In genomic region chr2:30587161-30587560, GRCm38 (mm10) we compare ENCODE assay signal across 9 mouse cellular contexts. TPM values are rescaled to one million over a fixed set of nuclear protein-coding genes. Genes with fewer than 3 reads are reported as not detected.
A peak's percentile ranks its signal among the peaks of the same experiment; 100 is the strongest.
DNase-seq lines count a peak whose midpoint lies in the region; ATAC-seq lines count a peak whose summit lies in the region.
"Had no signal": no experiment of that assay in that cellular context is flagged by ENCODE, and none has a peak within 500 bp of the region (broad histone marks: within the 10 kb centered on the region; RNA-seq: fewer than 3 reads in every experiment).

No protein-coding gene starts in this region.

- no peaks in the 10 kb centered on the region; the same call in 1 of the 2 replicates for H3K27me3 ChIP-seq in heart, embryonic 10.5 days (ENCODE audit: insufficient read depth, poor library complexity, severe bottlenecking)
- H3K27me3 ChIP-seq in forebrain, embryonic 14.5 days (replicated peaks; ENCODE audit: control insufficient read depth, insufficient read depth, low read length): no peaks in the 10 kb centered on the region
- no peaks in the 10 kb centered on the region for H3K27me3 ChIP-seq in limb, embryonic 13.5 days

- DNase-seq in heart, embryonic 10.5 days (ENCODE audit: low spot score): no peak
- no peak for DNase-seq in heart, adult 8-10 months (ENCODE audit: low spot score)
- peak; percentile 51 for DNase-seq in MN1 (ENCODE audit: low spot score)
- peak; percentile 52 for DNase-seq in forebrain, embryonic 14.5 days (ENCODE audit: low spot score)
- peak; percentile 18 for DNase-seq in spleen, adult 12 weeks (ENCODE audit: low spot score)
- no peak for DNase-seq in layer of hippocampus, postnatal 10 days (ENCODE audit: low spot score in 2 of 2)
- no peak for DNase-seq in adrenal gland, adult 8-10 months

- H3K9ac ChIP-seq in forebrain, embryonic 14.5 days (ENCODE audit: low read length): no peak overlapping the region
- H3K9ac ChIP-seq in limb, embryonic 13.5 days: no peak overlapping the region

- WGBS in heart, embryonic 10.5 days: 37% methylated on average over 8 of the region's 8 CpGs
- 19% methylated on average over 8 of the region's 8 CpGs for WGBS in forebrain, embryonic 14.5 days
- WGBS in limb, embryonic 13.5 days: 41% methylated on average over 8 of the region's 8 CpGs

- ATAC-seq in forebrain, embryonic 14.5 days: no peak
- ATAC-seq in limb, embryonic 13.5 days (ENCODE audit: low FRiP score, low read depth): no peak

- H3K4me3 ChIP-seq in heart, embryonic 10.5 days: no peak overlapping the region
- H3K4me3 ChIP-seq in forebrain, embryonic 14.5 days (ENCODE audit: low read depth, low read length): no peak overlapping the region
- H3K4me3 ChIP-seq in limb, embryonic 13.5 days: no peak overlapping the region
- H3K4me3 ChIP-seq: myocyte had no signal

- H3K9me3 ChIP-seq in heart, embryonic 10.5 days: no peaks in the 10 kb centered on the region
- no peaks in the 10 kb centered on the region; the same call in 1 of the 2 replicates for H3K9me3 ChIP-seq in forebrain, embryonic 14.5 days (replicated peaks; ENCODE audit: control insufficient read depth, low read length)
- H3K9me3 ChIP-seq in limb, embryonic 13.5 days: 0 out of 2 replicates have a peak, but pooled peaks cover 4% of the 10 kb centered on the region

- no peaks in the 10 kb centered on the region for H3K36me3 ChIP-seq in heart, embryonic 10.5 days
- H3K36me3 ChIP-seq in forebrain, embryonic 14.5 days (ENCODE audit: control insufficient read depth, insufficient read depth, low read length): no peaks in the 10 kb centered on the region
- H3K36me3 ChIP-seq in limb, embryonic 13.5 days: no peaks in the 10 kb centered on the region

- peaks cover 44% of the 10 kb centered on the region for H3K4me1 ChIP-seq in heart, embryonic 10.5 days
- no peaks in the 10 kb centered on the region; the same call in 1 of the 2 replicates for H3K4me1 ChIP-seq in forebrain, embryonic 14.5 days (ENCODE audit: control insufficient read depth, insufficient read depth, low read length)
- H3K4me1 ChIP-seq in limb, embryonic 13.5 days: peaks cover 25% of the 10 kb centered on the region

- peak overlapping the region; percentile 36 for H3K27ac ChIP-seq in heart, embryonic 10.5 days
- H3K27ac ChIP-seq in forebrain, embryonic 14.5 days (ENCODE audit: low read depth, low read length): no peak overlapping the region
- H3K27ac ChIP-seq in limb, embryonic 13.5 days: peak overlapping the region; percentile 10; the same call in 1 of the 2 replicates

- H3K4me2 ChIP-seq in forebrain, embryonic 14.5 days (ENCODE audit: low read length): no peak overlapping the region
- no peak overlapping the region for H3K4me2 ChIP-seq in limb, embryonic 13.5 days (replicated peaks)

RNA-seq across cellular contexts. Expression of gene Cstad, which starts 7.7 kb away (rescaled TPM):
- 1.2 and 1.4 TPM in 2 replicates for polyA plus RNA-seq in heart, embryonic 10.5 days (2016; fragmentation: Nextera tagmentation; extraction: Ambion mirVana)
- total RNA-seq in heart, adult 8-10 months (2022): 1 to 10 TPM in 3 of 4 experiments, under 1 TPM in 1; 0.69 to 2.3 (median 1.5) TPM
- 0.64 and 1.2 TPM in 2 replicates for polyA plus RNA-seq in forebrain, embryonic 14.5 days (2014; fragmentation: Nextera tagmentation; extraction: Ambion mirVana)
- polyA plus RNA-seq in limb, embryonic 13.5 days (2015; fragmentation: Nextera tagmentation; extraction: Ambion mirVana): 1.6 and 1.9 TPM in 2 replicates
- total RNA-seq in layer of hippocampus, postnatal 10 days (2021): 1 to 10 TPM; 4.0 to 6.5 TPM
- total RNA-seq in adrenal gland, adult 8-10 months (2022): 1 to 10 TPM in 3 of 4 experiments, under 1 TPM in 1; 0.81 to 7.0 (median 4.1) TPM

Comparison
In these comparisons a context has a peak if more than half of its experiments do, and no peak if none do; other contexts are left out.
1. DNase-seq: peak in MN1 (single experiment), forebrain, embryonic 14.5 days (single experiment) and spleen, adult 12 weeks (single experiment); none in heart, embryonic 10.5 days (single experiment), heart, adult 8-10 months (single experiment), layer of hippocampus, postnatal 10 days (0 of 2) and adrenal gland, adult 8-10 months (single experiment).